Mouse (Mus musculus) CH12.LX (cell line): Measurements from ENCODE around the gene Cryzl2.

Experiments used
- CTCF ChIP-seq, 2 experiments: IDR thresholded peaks in 1 of 2; conservative IDR thresholded peaks in 1 of 2; 2 replicates each; pipeline ENCODE4 v1.5.1; 2011 to 2012; ENCODE audit warnings: low read depth in 2 of 2, low read length in 2 of 2, improper control_type of control experiment in 1 of 2, inconsistent platforms in 1 of 2, mild to moderate bottlenecking in 1 of 2, moderate library complexity in 1 of 2
- EP300 ChIP-seq: IDR thresholded peaks from 2 replicates; pipeline ENCODE4 v1.6.1; 2011; ENCODE audit warnings: low read length, improper control_type of control experiment

- TF ChIP-seq CTCF (conservative IDR thresholded peaks at IDR 0.05 in 1 of 2, IDR thresholded peaks at IDR 0.05 in 1 of 2; ENCODE audit: low read depth in 2 of 2, low read length in 2 of 2): no peak
- no peak for TF ChIP-seq EP300
Measured at GRCm38 (mm10) chr1:157428366-157428765, 30.0 kb upstream of the Cryzl2 start.
